Mouse (Mus musculus) cortical plate, adult 2 months (tissue): ENCODE results near the gene Tfeb.

Experiments
- CTCF ChIP-seq: fragments of 200-500 bp; IDR thresholded peaks from 2 replicates; pipeline ENCODE4 v1.5.1; 2011; ENCODE audit warnings: mild to moderate bottlenecking, control low read depth, low read length; ENCODE audit not compliant: insufficient read depth; ENCODE audit errors: extremely low read depth
- POLR2A ChIP-seq: fragments of 200-500 bp; IDR thresholded peaks from 2 replicates; pipeline ENCODE4 v1.6.1; 2011; ENCODE audit warnings: mild to moderate bottlenecking, low read length, control low read depth; ENCODE audit not compliant: insufficient read depth; ENCODE audit errors: extremely low read depth

GRCm38 (mm10) chr17:47831161-47831560 is 94.3 kb downstream of the Tfeb start:
- no peak for TF ChIP-seq CTCF
- no peak for TF ChIP-seq POLR2A
